Mouse (Mus musculus) naive thymus-derived CD4-positive, alpha-beta T cell, adult 2 months (primary cell): ENCODE measurements around the gene Lef1.

ENCODE experiments used
- DNase-seq: peaks from one replicate; pipeline ENCODE4 v3.0.0-alpha.2; 2011; ENCODE audit warnings: low read depth

Lef1 gene

GRCm38 (mm10) chr3:131110191-131111150 lies at the start of gene Lef1:
Lef1 (plus strand) TSS chr3:131110471.
- DNase-seq, result peak; percentile 74

GRCm38 (mm10) chr3:131065001-131065400 lies 45.3 kb upstream of the Lef1 start:
- DNase-seq, result peak; percentile 41

GRCm38 (mm10) chr3:131066171-131066570 lies 44.1 kb upstream of the Lef1 start:
- DNase-seq, result no peak

- DNase-seq, result no peak
Measured at GRCm38 (mm10) chr3:131068000-131068399, 42.3 kb upstream of the Lef1 start.

- no peak for DNase-seq
Measured at GRCm38 (mm10) chr3:131070210-131070609, 40.1 kb upstream of the Lef1 start.

GRCm38 (mm10) chr3:131072661-131073060 lies 37.6 kb upstream of the Lef1 start:
- DNase-seq, result no peak

GRCm38 (mm10) chr3:131073946-131074345 lies 36.3 kb upstream of the Lef1 start:
- DNase-seq, result no peak

- no peak for DNase-seq
Measured at GRCm38 (mm10) chr3:131078041-131078621, 32.1 kb upstream of the Lef1 start.

GRCm38 (mm10) chr3:131078719-131079118 lies 31.6 kb upstream of the Lef1 start:
- no peak for DNase-seq

- peak; percentile 26 for DNase-seq
Measured at GRCm38 (mm10) chr3:131083722-131084121, 26.5 kb upstream of the Lef1 start.

GRCm38 (mm10) chr3:131084718-131085561 lies 25.3 kb upstream of the Lef1 start:
- DNase-seq, result peak; percentile 31

GRCm38 (mm10) chr3:131085978-131086377 lies 24.3 kb upstream of the Lef1 start:
- DNase-seq, result peak; percentile 39

- no peak for DNase-seq
Measured at GRCm38 (mm10) chr3:131089721-131090120, 20.6 kb upstream of the Lef1 start.

GRCm38 (mm10) chr3:131092113-131092512 lies 18.2 kb upstream of the Lef1 start:
- DNase-seq, result no peak

- DNase-seq, result peak; percentile 80
Measured at GRCm38 (mm10) chr3:131093736-131094135, 16.5 kb upstream of the Lef1 start.

- no peak for DNase-seq
Measured at GRCm38 (mm10) chr3:131096105-131096504, 14.2 kb upstream of the Lef1 start.

- no peak for DNase-seq
Measured at GRCm38 (mm10) chr3:131102191-131102774, 8.0 kb upstream of the Lef1 start.

- DNase-seq, result peak; percentile 33
Measured at GRCm38 (mm10) chr3:131105362-131105761, 4.9 kb upstream of the Lef1 start.

- peak; percentile 82 for DNase-seq
Measured at GRCm38 (mm10) chr3:131105940-131106401, 4.3 kb upstream of the Lef1 start.

- peak; percentile 57 for DNase-seq
Measured at GRCm38 (mm10) chr3:131106451-131107291, 3.6 kb upstream of the Lef1 start.
